8 mouse cellular contexts compared by ENCODE assay signal in the genomic region with DNA sequence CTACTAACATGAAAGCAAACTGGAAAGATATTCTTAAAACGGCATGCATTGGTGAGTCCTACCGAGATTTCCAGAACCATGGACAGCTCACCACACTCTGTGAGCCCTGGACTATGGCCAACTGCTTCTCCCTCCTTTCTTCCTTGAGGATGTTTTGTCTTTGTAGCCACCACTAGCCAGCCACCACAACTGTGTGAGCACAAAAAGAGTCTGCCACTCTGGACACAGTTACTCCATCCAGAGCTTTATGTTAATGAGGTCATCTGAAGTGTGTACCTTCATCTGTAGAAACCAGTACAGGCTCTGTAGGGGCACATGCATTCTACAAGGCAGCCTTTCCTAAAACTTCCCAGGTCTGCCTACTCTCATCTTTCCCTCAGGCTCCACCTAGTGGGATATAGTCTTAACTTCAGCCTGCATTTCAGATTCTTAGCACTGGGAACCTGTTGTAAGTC. TPM values are rescaled to one million over a fixed set of nuclear protein-coding genes. Genes with fewer than 3 reads are reported as not detected.
A peak's percentile ranks its signal among the peaks of the same experiment; 100 is the strongest.
DNase-seq lines count a peak whose midpoint lies in the region; ATAC-seq and TF ChIP-seq lines count a peak whose summit lies in the region.

No protein-coding gene starts in this region.

- intact Hi-C loops in gastrocnemius, postnatal 14 days (cut with DNase I; ENCODE audit: low total_unique reads): no loop called here
- intact Hi-C loops in gastrocnemius, adult 2 months (cut with DNase I): no loop called here

- TF ChIP-seq CTCF in gastrocnemius, adult 2 months (IDR thresholded peaks at IDR 0.05): no peak

- no peak overlapping the region for H3K27ac ChIP-seq in gastrocnemius, adult 2 months
- no peak overlapping the region for H3K27ac ChIP-seq in hindbrain, embryonic 16.5 days (ENCODE audit: low read depth, low read length)
- no peak overlapping the region for H3K27ac ChIP-seq in limb, embryonic 12.5 days

- 14% methylated on average over 2 of the region's 2 CpGs for WGBS in hindbrain, embryonic 16.5 days
- WGBS in limb, embryonic 12.5 days: 31% methylated on average over 2 of the region's 2 CpGs

- H3K4me3 ChIP-seq in gastrocnemius, adult 2 months: no peak overlapping the region
- no peak overlapping the region for H3K4me3 ChIP-seq in hindbrain, embryonic 16.5 days (ENCODE audit: low read length)
- no peak overlapping the region for H3K4me3 ChIP-seq in limb, embryonic 12.5 days (replicated peaks)

- ATAC-seq in hindbrain, embryonic 16.5 days: peak; percentile 79
- ATAC-seq in limb, embryonic 12.5 days (ENCODE audit: insufficient number of reproducible peaks, insufficient read depth, low FRiP score, low TSS enrichment, low read depth): peak; percentile 75; the same call in 1 of the 2 replicates
- no peak for ATAC-seq in megakaryocyte-erythroid progenitor cell, adult 5-6 weeks (replicated peaks; ENCODE audit: low FRiP score, low TSS enrichment, poor library complexity, severe bottlenecking)

- no peaks in the 10 kb centered on the region for H3K9me3 ChIP-seq in hindbrain, embryonic 16.5 days (ENCODE audit: control insufficient read depth, low read length)
- H3K9me3 ChIP-seq in limb, embryonic 12.5 days: no peaks in the 10 kb centered on the region

- DNase-seq in gastrocnemius, postnatal 14 days: peak; percentile 23
- DNase-seq in gastrocnemius, adult 2 months: no peak
- peak; percentile 75 for DNase-seq in R1 (ENCODE audit: low read depth, low spot score)
- peak; percentile 28 to 54 for DNase-seq in cerebellum, postnatal 36 days
- peak; percentile 57 for DNase-seq in ovary, postnatal 36 days (ENCODE audit: low spot score)

- no peaks in the 10 kb centered on the region for H3K27me3 ChIP-seq in hindbrain, embryonic 16.5 days (replicated peaks; ENCODE audit: control insufficient read depth, insufficient read depth, low read length)
- H3K27me3 ChIP-seq in limb, embryonic 12.5 days: no peaks in the 10 kb centered on the region

- no peak overlapping the region for H3K9ac ChIP-seq in hindbrain, embryonic 16.5 days (ENCODE audit: low read depth, low read length)
- H3K9ac ChIP-seq in limb, embryonic 12.5 days (replicated peaks): no peak overlapping the region

- no peaks in the 10 kb centered on the region for H3K4me1 ChIP-seq in hindbrain, embryonic 16.5 days (ENCODE audit: control insufficient read depth, insufficient read depth, low read depth, low read length)
- H3K4me1 ChIP-seq in limb, embryonic 12.5 days (replicated peaks): no peaks in the 10 kb centered on the region

- no peak overlapping the region for H3K4me2 ChIP-seq in hindbrain, embryonic 16.5 days (ENCODE audit: low read length)
- H3K4me2 ChIP-seq in limb, embryonic 12.5 days: no peak overlapping the region

- H3K36me3 ChIP-seq in hindbrain, embryonic 16.5 days (ENCODE audit: control insufficient read depth, insufficient read depth, low read length): no peaks in the 10 kb centered on the region
- no peaks in the 10 kb centered on the region for H3K36me3 ChIP-seq in limb, embryonic 12.5 days

RNA-seq across cellular contexts. Expression of a gene that starts 43.6 kb away (rescaled TPM):
- not detected for total RNA-seq in gastrocnemius, postnatal 14 days (2021)
- total RNA-seq in gastrocnemius, adult 2 months (2021): not detected
- 0.61 and 1.0 TPM in 2 replicates for polyA plus RNA-seq in hindbrain, embryonic 16.5 days (2015; fragmentation: Nextera tagmentation; extraction: Ambion mirVana)
- not detected in 2 replicates for polyA plus RNA-seq in limb, embryonic 12.5 days (2016; fragmentation: Nextera tagmentation; extraction: Ambion mirVana)
- total RNA-seq in megakaryocyte-erythroid progenitor cell, adult 5-6 weeks (2014; fragmentation: Nextera tagmentation): not detected in 2 replicates
- not detected in 2 replicates for total RNA-seq in megakaryocyte-erythroid progenitor cell, adult 5-6 weeks (2017)
